Mouse (Mus musculus) limb, embryonic 13.5 days (tissue): ENCODE data around the gene Spef2. TPM values are rescaled to one million over a fixed set of nuclear protein-coding genes. Genes with fewer than 3 reads are reported as not detected.
"Not testable (repeated sequence)": the region's sequence is repeated elsewhere in the genome, so short reads cannot be mapped to it uniquely, and the experiment has no call there.

Experiments used
- ATAC-seq: fragments of 200-750 bp; cut with Nextera tagmentation; 2 replicates; pipeline ENCODE4 v1.8.0; 2017; ENCODE audit warnings: low read depth, moderate number of reproducible peaks, moderate TSS enrichment; ENCODE audit not compliant: low FRiP score
- H3K27ac ChIP-seq: fragments of 300-500 bp; sonication (generic); 2 replicates; pipeline ENCODE4 v1.5.1; 2015; ENCODE audit warnings: inconsistent platforms, mild to moderate bottlenecking, moderate library complexity
- H3K27me3 ChIP-seq: fragments of 300-500 bp; sonication (generic); 2 replicates; pipeline ENCODE4 v1.6.1; 2015; ENCODE audit warnings: mild to moderate bottlenecking, inconsistent platforms
- H3K36me3 ChIP-seq: fragments of 300-500 bp; sonication (generic); 2 replicates; pipeline ENCODE4 v1.6.1; 2015; ENCODE audit warnings: inconsistent platforms, mild to moderate bottlenecking, moderate library complexity
- H3K4me1 ChIP-seq: fragments of 300-500 bp; sonication (generic); 2 replicates; pipeline ENCODE4 v1.6.1; 2015; ENCODE audit warnings: inconsistent platforms
- H3K4me2 ChIP-seq: fragments of 300-500 bp; sonication (generic); replicated peaks from 2 replicates; pipeline ENCODE4 v1.6.1; 2015; ENCODE audit warnings: inconsistent platforms, mild to moderate bottlenecking, moderate library complexity
- H3K4me3 ChIP-seq: fragments of 300-500 bp; sonication (generic); 2 replicates; pipeline ENCODE4 v1.5.1; 2015; ENCODE audit warnings: moderate library complexity, mild to moderate bottlenecking, inconsistent platforms
- H3K9ac ChIP-seq: fragments of 300-500 bp; sonication (generic); 2 replicates; pipeline ENCODE4 v1.6.1; 2015; ENCODE audit warnings: mild to moderate bottlenecking, inconsistent platforms
- H3K9me3 ChIP-seq: fragments of 300-500 bp; sonication (generic); 2 replicates; pipeline ENCODE4 v1.6.1; 2016; ENCODE audit warnings: inconsistent platforms
- WGBS: fragments of 180-500 bp; shearing (Covaris S2); methylation state at CpG from one replicate; pipeline ENCODE4 v1.1.7; 2015; 5-methylcytosine and 5-hydroxymethylcytosine counted together
- polyA plus RNA-seq: library from polyadenylated mRNA; unstranded; fragments of >200 nt; fragmentation: Nextera tagmentation; extraction: Ambion mirVana; gene quantifications from 2 replicates; pipeline ENCODE4 v1.2.1, GENCODE M21; 2015

Gene Spef2
- polyA plus RNA-seq, 1 experiment from 2014 or later = 0.23 TPM

DNA sequence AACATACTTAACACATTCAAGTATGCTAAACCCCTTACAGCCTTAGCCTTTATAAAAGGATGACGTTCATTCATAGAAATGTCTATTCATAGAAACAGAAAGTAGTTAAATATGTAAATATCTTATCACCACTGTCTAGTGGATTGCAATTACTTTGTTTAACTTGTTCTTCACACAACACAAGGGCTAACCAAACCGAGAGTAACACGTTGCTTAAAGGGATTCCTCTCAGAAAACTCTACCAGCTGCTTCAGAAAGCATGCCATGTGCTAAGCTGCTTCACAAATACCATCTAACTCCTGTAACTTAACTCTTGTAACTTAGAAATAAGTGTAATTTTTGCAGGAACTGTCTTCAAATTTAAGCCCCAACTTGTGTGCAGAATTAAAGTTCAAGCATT, 35.0 kb downstream of the Spef2 start:
- H3K9me3 ChIP-seq = no peaks in the 10 kb centered on the region
- no peak overlapping the region for H3K4me3 ChIP-seq
- no peak overlapping the region for H3K27ac ChIP-seq
- H3K36me3 ChIP-seq = no peaks in the 10 kb centered on the region
- WGBS = 77% methylated on average over 3 of the region's 3 CpGs
- no peak overlapping the region for H3K9ac ChIP-seq
- H3K4me1 ChIP-seq = no peaks in the 10 kb centered on the region
- no peak overlapping the region for H3K4me2 ChIP-seq
- no peaks in the 10 kb centered on the region for H3K27me3 ChIP-seq
- ATAC-seq = no peak

DNA sequence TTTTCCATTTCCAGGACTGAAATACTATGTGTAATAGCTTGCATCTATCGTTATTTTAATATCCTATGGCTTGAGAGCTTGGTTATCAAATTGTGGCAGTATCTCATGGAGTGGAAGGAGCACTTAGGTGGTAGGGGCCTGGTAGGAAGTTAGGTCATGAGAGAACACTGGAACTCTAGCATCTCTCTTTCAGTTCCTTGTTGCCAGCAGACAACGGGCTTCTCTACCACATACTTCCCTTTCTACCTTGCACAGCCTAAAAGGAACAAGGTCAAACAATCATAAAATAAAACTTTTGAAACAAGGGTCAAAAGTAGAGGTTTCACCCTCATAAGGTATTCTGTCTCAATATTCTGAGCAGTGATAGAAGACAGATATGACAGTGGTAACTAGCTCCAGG, 38.3 kb downstream of the Spef2 start:
- ATAC-seq = no peak
- Histone ChIP-seq H3K9me3 (no peaks in the 10 kb centered on the region), H3K4me2 (no peak overlapping the region), H3K9ac (no peak overlapping the region), H3K27me3 (no peaks in the 10 kb centered on the region), H3K27ac (no peak overlapping the region), H3K4me3 (no peak overlapping the region), H3K4me1 (no peaks in the 10 kb centered on the region), H3K36me3 (no peaks in the 10 kb centered on the region)
- WGBS = 91% methylated on average over 2 of the region's 2 CpGs

DNA sequence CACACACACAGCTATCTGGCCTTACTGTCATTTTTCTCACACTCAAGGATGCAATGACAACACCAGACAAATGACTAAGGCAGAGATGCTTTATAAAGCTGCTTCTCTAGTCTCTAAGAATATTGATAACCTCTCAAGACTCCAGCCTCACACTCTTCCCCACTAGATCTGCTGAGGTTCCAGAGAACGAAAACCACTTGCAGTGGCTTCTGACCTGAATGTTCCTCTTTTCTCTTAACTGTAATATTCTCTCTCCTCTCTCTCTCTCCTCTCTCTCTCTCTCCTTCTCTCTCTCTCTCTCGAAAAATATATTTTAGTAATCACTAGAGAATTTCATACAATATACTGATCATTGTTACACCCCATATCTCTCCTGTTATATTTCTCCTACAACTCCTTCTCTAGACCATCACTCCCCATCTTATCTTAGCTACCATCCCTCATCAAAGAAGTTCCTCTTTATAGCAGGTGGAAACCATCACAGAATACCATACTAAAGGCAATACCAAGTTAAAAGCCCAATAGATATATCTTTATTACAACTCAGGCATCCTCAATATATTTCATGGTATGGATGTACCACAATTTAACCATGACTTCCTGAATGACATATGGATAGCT, 42.7 kb downstream of the Spef2 start:
- Histone ChIP-seq H3K27ac (no peak overlapping the region), H3K27me3 (no peaks in the 10 kb centered on the region), H3K36me3 (no peaks in the 10 kb centered on the region), H3K4me3 (no peak overlapping the region), H3K4me1 (no peaks in the 10 kb centered on the region), H3K4me2 (no peak overlapping the region), H3K9me3 (no peaks in the 10 kb centered on the region), H3K9ac (no peak overlapping the region)
- ATAC-seq = no peak
- 72% methylated on average over 2 of the region's 2 CpGs for WGBS

DNA sequence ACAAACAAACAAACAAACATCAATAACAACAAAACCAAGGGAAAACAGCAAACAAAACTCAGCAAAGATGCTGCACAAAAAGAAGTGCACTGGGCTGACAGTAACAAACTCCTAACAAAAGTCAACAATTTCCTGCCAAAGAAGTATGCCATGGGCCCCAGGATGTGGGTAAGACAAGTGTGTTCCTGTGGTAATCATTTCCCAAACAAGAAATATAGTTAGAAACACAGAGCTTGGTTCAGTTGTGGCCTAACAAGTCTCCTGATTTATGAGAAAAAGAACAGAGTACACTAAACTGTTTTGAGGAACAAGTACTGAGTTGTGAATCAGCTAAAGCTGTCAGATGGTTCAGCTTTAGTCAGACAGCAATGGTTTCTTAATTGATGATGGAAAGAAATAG, 46.8 kb downstream of the Spef2 start:
- no peaks in the 10 kb centered on the region for H3K36me3 ChIP-seq
- ATAC-seq = no peak
- H3K4me3 ChIP-seq = no peak overlapping the region

DNA sequence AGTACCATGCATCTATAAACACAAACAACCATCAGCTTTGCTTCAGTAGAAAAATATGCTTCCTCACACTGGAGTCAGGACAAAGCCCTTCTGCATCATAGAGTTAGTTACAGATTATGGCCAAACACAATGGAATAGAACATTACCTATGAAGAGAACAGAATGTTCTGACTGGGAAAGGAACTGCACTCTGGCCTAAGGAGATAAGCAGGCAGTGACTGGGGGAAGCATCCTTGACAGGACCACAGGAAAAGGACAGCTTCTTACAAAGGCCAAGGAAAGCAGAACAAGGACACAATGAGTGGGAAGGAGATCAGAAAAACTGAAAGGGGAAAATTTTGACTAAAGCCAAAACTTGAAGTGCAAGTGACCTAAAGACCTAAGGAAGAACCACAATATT, 56.9 kb downstream of the Spef2 start:
- Histone ChIP-seq H3K27me3 (no peaks in the 10 kb centered on the region), H3K27ac (no peak overlapping the region), H3K4me3 (no peak overlapping the region), H3K4me1 (no peaks in the 10 kb centered on the region), H3K4me2 (no peak overlapping the region), H3K36me3 (no peaks in the 10 kb centered on the region), H3K9me3 (no peaks in the 10 kb centered on the region), H3K9ac (no peak overlapping the region)
- ATAC-seq = no peak

More for the DNA sequence above, 46.8 kb downstream of the Spef2 start:
- Histone ChIP-seq H3K9ac (no peak overlapping the region), H3K4me2 (no peak overlapping the region), H3K27ac (no peak overlapping the region), H3K27me3 (no peaks in the 10 kb centered on the region), H3K9me3 (0 out of 2 replicates have a peak, but pooled peaks cover 4% of the 10 kb centered on the region), H3K4me1 (no peaks in the 10 kb centered on the region)

DNA sequence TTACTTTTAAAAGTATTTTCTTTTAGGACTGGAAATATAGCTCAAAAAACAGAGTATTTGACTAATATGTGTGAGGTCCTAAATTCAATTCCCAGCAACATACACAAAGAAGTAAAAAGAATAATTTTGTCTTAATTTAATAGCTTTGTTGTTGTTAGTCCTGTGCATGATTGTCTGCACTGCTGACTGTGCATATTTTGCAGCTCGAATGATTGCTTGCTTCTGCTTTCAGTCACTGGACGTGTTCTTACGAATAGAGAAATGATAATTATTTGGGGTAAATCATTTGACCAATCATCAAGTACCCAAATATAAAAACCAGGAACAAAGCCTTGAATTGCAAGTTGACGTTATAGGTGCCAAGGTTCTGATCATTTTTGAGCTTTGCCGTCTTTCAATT, 57.8 kb downstream of the Spef2 start:
- no peak overlapping the region for H3K9ac ChIP-seq
- no peaks in the 10 kb centered on the region for H3K36me3 ChIP-seq
- no peak overlapping the region for H3K27ac ChIP-seq
- no peak for ATAC-seq
- no peak overlapping the region for H3K4me2 ChIP-seq
- no peaks in the 10 kb centered on the region for H3K4me1 ChIP-seq
- no peaks in the 10 kb centered on the region for H3K9me3 ChIP-seq
- whole genome bisulfite sequencing = 89% methylated on average over 5 of the region's 5 CpGs
- H3K27me3 ChIP-seq = no peaks in the 10 kb centered on the region
- H3K4me3 ChIP-seq = no peak overlapping the region

DNA sequence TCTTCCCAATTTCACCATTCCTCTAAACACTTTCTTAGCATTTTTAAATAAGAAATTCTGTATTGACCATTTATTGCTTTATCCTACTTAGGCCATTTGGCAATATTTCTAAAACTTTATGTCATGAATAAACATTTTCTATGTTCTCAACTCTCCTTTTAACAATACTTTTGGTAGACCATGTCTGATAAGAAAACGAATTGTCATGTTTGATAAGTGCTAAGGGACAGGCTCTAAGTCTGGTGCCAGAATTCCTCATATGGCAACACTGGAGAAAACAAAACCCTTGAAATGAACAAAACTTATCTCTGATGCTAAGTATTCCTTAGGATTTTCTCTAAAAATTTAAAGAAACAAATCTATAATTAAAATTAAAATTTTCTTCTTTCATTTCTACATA, 58.2 kb downstream of the Spef2 start:
- ATAC-seq = no peak
- Histone ChIP-seq H3K4me1 (no peaks in the 10 kb centered on the region), H3K4me2 (no peak overlapping the region), H3K36me3 (no peaks in the 10 kb centered on the region), H3K4me3 (no peak overlapping the region), H3K27me3 (no peaks in the 10 kb centered on the region), H3K27ac (no peak overlapping the region), H3K9ac (no peak overlapping the region), H3K9me3 (no peaks in the 10 kb centered on the region)
- WGBS = 51% methylated on average over 1 of the region's 1 CpGs

DNA sequence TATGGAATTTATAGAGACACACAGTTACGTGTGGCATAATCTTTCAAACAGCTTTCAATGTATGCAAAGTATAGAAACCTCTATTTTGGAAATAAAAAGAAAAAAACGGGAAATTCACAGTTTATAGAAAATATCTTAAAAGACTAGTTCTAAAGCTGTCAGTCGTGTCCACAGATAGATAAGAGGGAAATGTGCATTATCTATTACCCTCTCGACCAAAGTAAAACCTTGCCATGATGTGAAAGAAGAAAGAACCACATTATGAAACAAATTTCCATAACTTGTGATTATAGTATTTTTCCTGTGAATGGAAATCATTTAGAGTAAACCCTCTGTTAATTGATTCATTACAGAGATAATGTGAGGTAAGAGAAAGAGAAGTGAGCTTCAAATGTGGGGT, 65.2 kb downstream of the Spef2 start:
- Histone ChIP-seq H3K36me3 (no peaks in the 10 kb centered on the region), H3K27me3 (no peaks in the 10 kb centered on the region), H3K4me1 (no peaks in the 10 kb centered on the region), H3K4me3 (no peak overlapping the region), H3K27ac (no peak overlapping the region), H3K9ac (no peak overlapping the region), H3K4me2 (no peak overlapping the region), H3K9me3 (no peaks in the 10 kb centered on the region)
- WGBS = 80% methylated on average over 4 of the region's 4 CpGs
- ATAC-seq = no peak

DNA sequence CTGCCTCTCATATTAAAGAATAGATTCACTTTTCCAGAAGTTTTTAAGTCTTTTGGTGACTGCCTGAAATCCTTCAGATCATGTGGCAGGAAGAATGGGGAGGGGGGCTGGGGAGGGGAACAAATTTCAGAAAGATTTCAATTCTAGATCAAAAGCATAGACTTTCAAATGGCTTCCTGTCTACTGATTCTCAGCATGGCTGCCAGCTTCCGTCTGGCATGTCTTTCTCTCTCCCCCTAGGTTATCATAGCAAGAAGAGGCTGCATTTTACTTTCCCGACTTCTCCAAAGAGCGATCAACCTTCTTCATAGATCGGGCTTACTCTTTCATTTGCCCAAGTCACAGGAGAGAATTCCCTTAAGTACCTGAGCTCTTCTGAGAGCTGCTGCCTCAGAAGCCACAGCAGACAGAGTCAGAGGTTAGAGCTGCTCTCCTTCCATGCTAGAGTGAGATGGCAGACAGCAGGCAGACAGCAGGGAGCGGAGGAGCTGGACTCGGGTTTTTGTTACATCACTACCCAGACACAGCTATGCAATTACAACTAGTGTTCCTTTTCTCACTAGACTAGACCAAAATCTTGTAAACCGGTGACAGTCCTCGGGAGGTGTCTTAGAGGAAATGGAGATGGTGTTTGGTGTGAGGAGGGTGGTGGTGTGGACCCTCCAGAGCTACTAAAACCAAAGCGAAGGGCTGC, 71.2 kb downstream of the Spef2 start:
- Histone ChIP-seq H3K27me3 (no peaks in the 10 kb centered on the region), H3K27ac (no peak overlapping the region), H3K4me3 (no peak overlapping the region), H3K4me1 (peaks cover 6% of the 10 kb centered on the region; the same call in 1 of the 2 replicates), H3K9me3 (no peaks in the 10 kb centered on the region), H3K9ac (no peak overlapping the region), H3K4me2 (no peak overlapping the region), H3K36me3 (no peaks in the 10 kb centered on the region)
- 65% methylated on average over 9 of the region's 9 CpGs for WGBS
- no peak for ATAC-seq

DNA sequence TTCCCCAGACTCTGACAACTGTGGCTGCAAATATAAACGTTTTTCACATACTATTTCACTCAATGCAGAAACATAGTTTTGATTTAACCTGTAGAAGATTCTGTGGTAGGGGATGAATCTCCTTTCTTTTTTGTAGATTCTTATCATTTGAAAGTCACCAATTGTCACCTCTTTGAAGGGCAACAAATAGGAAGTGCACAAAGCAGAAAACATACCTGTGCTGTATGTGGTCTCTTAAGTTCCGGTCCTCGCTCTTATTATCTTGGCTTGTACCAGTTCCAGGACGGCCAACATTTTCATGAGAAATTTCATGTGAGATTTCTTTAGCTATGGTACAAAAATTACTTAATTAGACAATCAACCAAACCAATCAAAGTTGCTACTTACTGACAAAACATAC, 80.1 kb downstream of the Spef2 start:
- no peak overlapping the region for H3K9ac ChIP-seq
- no peak for ATAC-seq
- no peaks in the 10 kb centered on the region for H3K9me3 ChIP-seq
- no peak overlapping the region for H3K4me2 ChIP-seq
- H3K4me3 ChIP-seq = no peak overlapping the region
- H3K27me3 ChIP-seq = no peaks in the 10 kb centered on the region
- no peaks in the 10 kb centered on the region for H3K4me1 ChIP-seq
- no peaks in the 10 kb centered on the region for H3K36me3 ChIP-seq
- 87% methylated on average over 4 of the region's 4 CpGs for WGBS
- no peak overlapping the region for H3K27ac ChIP-seq

DNA sequence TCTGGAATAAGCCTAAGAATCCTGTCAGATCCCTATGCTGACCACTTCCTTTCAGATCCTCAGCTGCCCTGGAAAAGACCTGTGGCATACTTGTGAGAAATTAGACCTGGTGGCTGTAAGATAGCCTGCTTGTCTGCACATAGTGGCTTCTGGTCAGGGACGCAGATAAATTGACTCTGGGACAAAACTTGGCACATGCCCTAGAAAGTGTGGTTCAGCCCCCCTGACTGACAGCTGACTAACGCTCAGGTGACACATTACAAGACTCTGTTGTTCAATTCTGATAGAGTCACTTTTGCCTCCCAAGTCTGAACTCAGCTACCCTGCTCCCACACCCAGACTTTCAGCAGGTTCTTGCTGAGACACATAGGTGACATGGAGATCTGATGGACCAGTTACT, 83.7 kb downstream of the Spef2 start:
- H3K9me3 ChIP-seq, H3K9ac ChIP-seq, H3K4me1 ChIP-seq, H3K27me3 ChIP-seq, ATAC-seq, H3K4me2 ChIP-seq, H3K36me3 ChIP-seq, H3K4me3 ChIP-seq, H3K27ac ChIP-seq: not testable (repeated sequence)
- WGBS = 84% methylated on average over 2 of the region's 2 CpGs

DNA sequence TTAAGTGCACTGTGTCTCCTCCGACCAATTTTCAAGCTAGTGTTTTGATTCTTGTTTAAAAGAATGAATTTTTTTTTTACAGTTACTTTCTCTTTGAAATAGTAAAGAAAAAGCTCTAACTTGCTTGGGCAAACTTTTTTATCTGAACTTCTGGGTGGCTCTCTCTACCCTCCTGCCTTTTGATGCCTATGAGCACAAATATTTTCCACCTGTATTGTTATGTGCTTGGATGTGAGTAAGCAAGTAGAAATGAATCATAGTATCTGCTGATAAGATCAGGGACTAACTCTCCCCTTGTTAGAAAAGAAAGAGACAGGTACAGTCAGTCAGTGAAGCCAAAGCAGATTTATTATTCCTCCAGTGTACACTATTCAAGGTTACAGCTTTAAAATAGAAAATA, 87.5 kb downstream of the Spef2 start:
- H3K27ac ChIP-seq = no peak overlapping the region
- H3K36me3 ChIP-seq = no peaks in the 10 kb centered on the region
- H3K9ac ChIP-seq = no peak overlapping the region
- H3K4me2 ChIP-seq = no peak overlapping the region
- no peak for ATAC-seq
- H3K9me3 ChIP-seq = no peaks in the 10 kb centered on the region
- no peak overlapping the region for H3K4me3 ChIP-seq
- no peaks in the 10 kb centered on the region for H3K27me3 ChIP-seq
- 77% methylated on average over 1 of the region's 1 CpGs for WGBS
- no peaks in the 10 kb centered on the region for H3K4me1 ChIP-seq

DNA sequence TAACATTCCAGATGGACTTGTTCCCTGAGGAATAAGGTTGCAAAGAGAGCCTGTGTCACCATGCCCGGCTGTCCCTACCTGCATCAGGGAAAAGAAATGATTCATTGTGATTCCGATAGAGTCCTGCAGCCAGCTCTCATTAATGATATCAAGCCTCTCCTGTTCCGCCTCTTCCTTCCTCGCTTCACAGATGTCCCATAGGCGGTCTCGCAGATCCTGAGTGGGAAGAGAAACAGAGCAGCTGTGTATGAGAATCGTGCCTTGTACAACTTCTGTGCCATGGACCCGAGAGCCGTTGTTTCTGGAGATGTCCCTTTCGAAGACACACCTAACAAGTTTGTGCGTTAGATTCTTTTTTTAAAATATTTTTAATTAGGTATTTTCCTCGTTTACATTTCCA, 114.2 kb downstream of the Spef2 start:
- WGBS = 88% methylated on average over 12 of the region's 12 CpGs
- Histone ChIP-seq H3K27ac (no peak overlapping the region), H3K4me1 (no peaks in the 10 kb centered on the region), H3K9ac (no peak overlapping the region), H3K4me3 (no peak overlapping the region), H3K27me3 (no peaks in the 10 kb centered on the region), H3K36me3 (no peaks in the 10 kb centered on the region), H3K9me3 (no peaks in the 10 kb centered on the region), H3K4me2 (no peak overlapping the region)
- ATAC-seq = no peak
